ENCODE assay signal across 16 mouse cellular contexts in the genomic region with DNA sequence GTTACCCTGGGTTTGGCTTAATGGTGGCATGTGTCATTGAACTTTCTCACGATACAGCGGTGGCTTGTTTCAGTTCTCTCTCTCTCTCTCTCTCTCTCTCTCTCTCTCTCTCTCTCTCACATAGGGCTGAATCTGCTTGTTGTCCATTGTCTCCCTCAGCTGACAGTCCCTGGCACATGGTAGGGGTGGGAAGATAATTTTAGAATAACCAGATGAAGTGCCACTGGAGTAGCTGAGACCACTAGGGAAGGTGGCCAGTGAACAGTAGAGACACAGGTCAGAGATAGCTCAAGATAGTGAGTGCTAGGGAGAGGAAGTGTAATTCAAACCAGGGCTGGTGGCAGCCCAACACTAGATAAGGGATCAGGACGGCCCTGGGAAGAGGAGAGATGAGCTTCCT.
"Had no signal": no experiment of that assay in that cellular context is flagged by ENCODE, and none has a peak within 500 bp of the region (broad histone marks: within the 10 kb centered on the region; RNA-seq: fewer than 3 reads in every experiment).

No protein-coding gene starts in this region.

- H3K27ac ChIP-seq: kidney, postnatal 0 days; layer of hippocampus, adult 2 months; liver, embryonic 12.5 days; liver, embryonic 15.5 days; lung, embryonic 15.5 days had no signal

- H3K36me3 ChIP-seq: liver, embryonic 12.5 days; liver, embryonic 15.5 days; lung, embryonic 15.5 days had no signal

- H3K27me3 ChIP-seq: liver, embryonic 12.5 days; lung, embryonic 15.5 days had no signal

- H3K9me3 ChIP-seq: liver, embryonic 15.5 days; lung, embryonic 15.5 days had no signal

- ATAC-seq: liver, embryonic 12.5 days had no signal

- DNase-seq: kidney, postnatal 25 days; layer of hippocampus, adult 9-11 months; liver; lung, adult 18-20 months; lung, postnatal 10 days; lung, postnatal 36 days; midbrain, embryonic 14.5 days; thymus, adult 18-20 months; thymus, postnatal 36 days had no signal

- H3K9ac ChIP-seq: liver, embryonic 12.5 days; liver, embryonic 15.5 days; lung, embryonic 15.5 days had no signal

- H3K4me3 ChIP-seq: layer of hippocampus, adult 2 months; liver, embryonic 12.5 days; liver, embryonic 15.5 days; lung, embryonic 15.5 days; megakaryocyte, embryonic 14.5 days had no signal

- H3K4me2 ChIP-seq: liver, embryonic 12.5 days; liver, embryonic 15.5 days; lung, embryonic 15.5 days; midbrain, embryonic 11.5 days had no signal

- H3K4me1 ChIP-seq: liver, embryonic 12.5 days; liver, embryonic 15.5 days; lung, embryonic 15.5 days had no signal
